Mouse (Mus musculus): ENCODE measurements at regions not wholly inside any gene's neighbourhood (a gene's known extent, or its start where the extent isn't known, plus 50 kb on each side); places are given as distances from the start of the nearest gene placed in this dataset.
A peak's percentile ranks its signal among the peaks of the same experiment; 100 is the strongest.

DNA sequence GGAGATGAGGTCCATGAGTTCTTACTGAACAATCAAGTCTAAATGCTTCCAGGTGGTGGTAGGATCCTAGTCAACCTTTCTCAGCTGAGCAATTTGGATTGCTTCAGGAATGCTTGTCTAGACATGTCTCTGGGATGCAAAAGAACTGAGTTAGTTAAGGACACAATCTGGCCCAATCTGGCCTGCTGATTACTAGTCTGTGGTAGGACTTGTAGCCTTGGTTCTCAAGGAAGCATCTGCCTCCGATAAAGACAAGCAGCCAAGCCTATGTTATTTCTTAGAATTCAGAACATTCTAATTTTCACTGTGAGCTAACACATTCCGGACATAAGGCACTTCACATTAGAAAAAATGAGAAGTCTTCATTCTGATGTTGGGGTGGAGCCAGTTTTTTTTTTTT is 298.5 kb downstream of the Cetn3 start:
- ATAC-seq (ENCODE audit: low FRiP score), result no peak
- no peaks in the 10 kb centered on the region for H3K9me3 ChIP-seq (ENCODE audit: low read length)
- WGBS, result 91% methylated on average over 2 of the region's 2 CpGs
- no peaks in the 10 kb centered on the region for H3K4me1 ChIP-seq (ENCODE audit: insufficient read depth, low read length)
- H3K4me2 ChIP-seq (ENCODE audit: low read depth, low read length, poor library complexity, severe bottlenecking), result no peak overlapping the region
- no peak overlapping the region for H3K4me3 ChIP-seq (ENCODE audit: low read depth, low read length)
- H3K27me3 ChIP-seq (ENCODE audit: insufficient read depth, low read length), result no peaks in the 10 kb centered on the region
- H3K27ac ChIP-seq (ENCODE audit: low read depth, low read length), result no peak overlapping the region
- H3K36me3 ChIP-seq (ENCODE audit: insufficient read depth, low read length), result no peaks in the 10 kb centered on the region
- DNase-seq (ENCODE audit: low spot score), result no peak
- no peak for TF ChIP-seq CTCF (IDR thresholded peaks at IDR 0.05)
- H3K9ac ChIP-seq (replicated peaks; ENCODE audit: low read length, poor library complexity, severe bottlenecking), result no peak overlapping the region

DNA sequence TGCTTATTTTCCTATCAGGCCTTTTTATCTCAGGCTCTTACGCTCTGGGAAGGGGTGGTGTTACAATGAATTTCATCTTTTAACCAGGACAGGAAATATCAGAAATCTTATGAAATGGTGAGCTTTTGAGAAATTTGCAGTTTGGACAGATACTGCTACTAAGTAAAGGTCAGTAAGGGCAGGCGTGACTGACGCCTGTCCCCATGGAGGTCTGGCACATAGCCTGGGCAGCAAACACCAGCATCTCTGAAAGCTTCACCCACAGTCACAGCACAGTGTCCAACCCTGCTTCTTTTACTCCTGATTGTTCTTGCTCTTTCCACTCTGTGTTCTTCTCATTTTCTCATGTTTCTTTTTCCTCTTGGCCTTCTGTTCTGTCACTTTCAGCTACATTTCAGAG is 304.8 kb downstream of the Cetn3 start:
- H3K4me2 ChIP-seq (ENCODE audit: low read depth, low read length, poor library complexity, severe bottlenecking), result no peak overlapping the region
- no peak overlapping the region for H3K4me3 ChIP-seq (ENCODE audit: low read depth, low read length)
- no peaks in the 10 kb centered on the region for H3K36me3 ChIP-seq (ENCODE audit: insufficient read depth, low read length)
- TF ChIP-seq CTCF (IDR thresholded peaks at IDR 0.05), result no peak
- ATAC-seq (ENCODE audit: low FRiP score), result no peak
- no peaks in the 10 kb centered on the region for H3K9me3 ChIP-seq (ENCODE audit: low read length)
- H3K27ac ChIP-seq (ENCODE audit: low read depth, low read length), result no peak overlapping the region
- DNase-seq (ENCODE audit: low spot score), result no peak
- 72% methylated on average over 3 of the region's 3 CpGs for WGBS
- no peaks in the 10 kb centered on the region for H3K4me1 ChIP-seq (ENCODE audit: insufficient read depth, low read length)
- H3K9ac ChIP-seq (replicated peaks; ENCODE audit: low read length, poor library complexity, severe bottlenecking), result no peak overlapping the region
- no peaks in the 10 kb centered on the region for H3K27me3 ChIP-seq (ENCODE audit: insufficient read depth, low read length)

DNA sequence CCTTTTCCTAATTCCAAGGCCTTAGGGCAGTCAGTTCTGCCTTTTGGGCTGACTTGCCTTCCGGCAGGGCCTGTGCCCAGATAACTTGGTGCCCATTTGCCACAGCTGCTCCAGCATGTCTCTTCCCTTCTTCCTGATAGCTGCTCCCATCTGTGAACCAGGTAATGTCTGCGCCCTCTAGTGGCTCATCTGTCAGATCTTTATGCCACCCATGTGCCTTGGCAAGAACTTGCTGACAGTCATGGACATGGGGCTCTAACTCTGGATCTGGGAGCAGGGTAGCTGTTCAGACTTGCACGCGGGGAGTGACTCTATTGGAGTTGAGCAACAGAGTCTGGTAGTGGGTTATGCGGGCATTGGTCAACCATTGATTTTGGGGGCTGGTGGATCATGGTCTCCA is 309.3 kb downstream of the Cetn3 start:
- DNase-seq (ENCODE audit: low spot score) (no peak), ATAC-seq (ENCODE audit: low FRiP score) (no peak)
- peak; percentile 27; the same call in 1 of the 2 replicates for TF ChIP-seq CTCF (IDR thresholded peaks at IDR 0.05)
- Histone ChIP-seq H3K9ac (replicated peaks; ENCODE audit: low read length, poor library complexity, severe bottlenecking) (no peak overlapping the region), H3K36me3 (ENCODE audit: insufficient read depth, low read length) (no peaks in the 10 kb centered on the region), H3K27me3 (ENCODE audit: insufficient read depth, low read length) (no peaks in the 10 kb centered on the region), H3K27ac (ENCODE audit: low read depth, low read length) (no peak overlapping the region), H3K4me2 (ENCODE audit: low read depth, low read length, poor library complexity, severe bottlenecking) (no peak overlapping the region), H3K9me3 (ENCODE audit: low read length) (no peaks in the 10 kb centered on the region), H3K4me3 (ENCODE audit: low read depth, low read length) (no peak overlapping the region), H3K4me1 (ENCODE audit: insufficient read depth, low read length) (no peaks in the 10 kb centered on the region)
- 85% methylated on average over 5 of the region's 5 CpGs for whole genome bisulfite sequencing

DNA sequence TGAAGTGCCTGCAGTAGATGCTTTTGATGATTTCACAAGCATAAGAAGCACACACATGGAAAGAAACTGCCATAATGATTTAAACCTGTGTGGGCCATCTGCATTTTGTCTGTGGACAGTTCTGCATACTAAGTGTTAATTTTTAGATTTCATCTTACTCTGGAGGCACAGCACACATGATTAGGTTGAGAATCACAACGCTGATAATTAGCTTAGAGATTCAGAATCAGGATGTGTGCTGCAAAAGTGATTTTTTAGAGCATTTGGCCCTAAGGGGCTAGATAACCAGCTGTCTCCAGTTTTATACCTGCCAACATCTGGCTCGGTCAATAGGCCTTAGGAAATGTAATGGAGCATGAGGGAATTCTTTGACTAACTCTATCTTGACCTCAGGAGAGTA is 323.2 kb downstream of the Cetn3 start:
- peak; percentile 19 for DNase-seq (ENCODE audit: low spot score)
- no peaks in the 10 kb centered on the region for H3K27me3 ChIP-seq (ENCODE audit: insufficient read depth, low read length)
- no peak for ATAC-seq (ENCODE audit: low FRiP score)
- H3K4me2 ChIP-seq (ENCODE audit: low read depth, low read length, poor library complexity, severe bottlenecking), result no peak overlapping the region
- H3K9me3 ChIP-seq (ENCODE audit: low read length), result no peaks in the 10 kb centered on the region
- WGBS, result 62% methylated on average over 2 of the region's 2 CpGs
- H3K36me3 ChIP-seq (ENCODE audit: insufficient read depth, low read length), result no peaks in the 10 kb centered on the region
- H3K4me1 ChIP-seq (ENCODE audit: insufficient read depth, low read length), result no peaks in the 10 kb centered on the region
- H3K27ac ChIP-seq (ENCODE audit: low read depth, low read length), result no peak overlapping the region
- TF ChIP-seq CTCF (IDR thresholded peaks at IDR 0.05), result no peak
- no peak overlapping the region for H3K4me3 ChIP-seq (ENCODE audit: low read depth, low read length)
- no peak overlapping the region for H3K9ac ChIP-seq (replicated peaks; ENCODE audit: low read length, poor library complexity, severe bottlenecking)

DNA sequence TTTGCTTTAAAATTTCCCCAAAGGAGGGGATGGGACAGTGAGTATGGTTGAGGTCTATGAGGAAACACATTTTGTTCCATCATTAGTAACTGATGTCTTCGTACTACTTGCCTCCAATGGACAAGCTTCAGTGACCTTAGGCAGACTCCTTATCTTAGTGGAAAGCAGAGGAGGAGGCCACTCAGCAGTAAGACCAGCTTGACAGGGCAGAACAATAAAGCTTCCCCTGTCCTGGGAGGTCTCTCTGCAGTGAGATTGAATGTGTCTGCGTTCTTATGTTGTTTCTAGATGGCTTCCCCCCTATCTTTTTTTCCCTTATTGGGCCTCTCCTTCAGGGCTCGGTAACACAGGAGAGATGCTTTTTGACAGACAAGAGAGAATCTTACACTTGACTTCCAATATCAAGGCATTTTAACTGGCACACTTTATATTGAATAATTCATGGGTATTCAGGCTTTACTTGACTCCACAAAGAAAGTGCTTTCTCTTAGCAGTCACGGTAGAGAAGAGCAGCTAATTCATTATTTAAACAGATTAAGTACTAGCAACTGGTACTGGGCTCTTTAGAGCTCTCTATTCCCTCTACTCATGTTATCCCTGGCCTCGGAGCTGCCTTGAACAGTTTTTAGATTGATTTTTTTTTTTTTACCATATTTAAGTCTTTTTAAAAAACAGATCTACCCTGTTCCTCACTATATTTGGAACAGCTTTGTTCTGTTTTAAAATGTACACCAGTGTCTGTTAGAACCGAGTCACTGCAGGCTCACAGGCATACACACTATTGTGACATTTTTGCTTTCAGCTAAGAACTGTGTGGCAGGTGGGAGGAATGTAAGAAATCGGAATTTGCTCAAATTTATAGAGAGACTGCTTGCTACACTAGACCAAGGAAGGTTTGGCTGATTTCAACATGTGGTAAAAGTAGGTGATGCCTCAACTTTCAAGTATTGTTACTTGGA is 347.2 kb downstream of the Cetn3 start:
- H3K9me3 ChIP-seq (ENCODE audit: low read length), result no peaks in the 10 kb centered on the region
- WGBS, result 13% methylated on average over 7 of the region's 7 CpGs
- DNase-seq (ENCODE audit: low spot score) (peak; percentile 1), ATAC-seq (ENCODE audit: low FRiP score) (peak; percentile 52; the same call in 1 of the 2 replicates)
- no peak overlapping the region for H3K4me3 ChIP-seq (ENCODE audit: low read depth, low read length)
- H3K4me1 ChIP-seq (ENCODE audit: insufficient read depth, low read length), result no peaks in the 10 kb centered on the region
- H3K4me2 ChIP-seq (ENCODE audit: low read depth, low read length, poor library complexity, severe bottlenecking), result no peak overlapping the region
- H3K27me3 ChIP-seq (ENCODE audit: insufficient read depth, low read length), result no peaks in the 10 kb centered on the region
- no peak overlapping the region for H3K9ac ChIP-seq (replicated peaks; ENCODE audit: low read length, poor library complexity, severe bottlenecking)
- no peak for TF ChIP-seq CTCF (IDR thresholded peaks at IDR 0.05)
- H3K36me3 ChIP-seq (ENCODE audit: insufficient read depth, low read length), result no peaks in the 10 kb centered on the region
- 0 out of 2 replicates have a peak overlapping the region, but pooled peaks have one; percentile 18 for H3K27ac ChIP-seq (ENCODE audit: low read depth, low read length)
